ENCODE assay signal across 8 mouse cellular contexts in the genomic region with DNA sequence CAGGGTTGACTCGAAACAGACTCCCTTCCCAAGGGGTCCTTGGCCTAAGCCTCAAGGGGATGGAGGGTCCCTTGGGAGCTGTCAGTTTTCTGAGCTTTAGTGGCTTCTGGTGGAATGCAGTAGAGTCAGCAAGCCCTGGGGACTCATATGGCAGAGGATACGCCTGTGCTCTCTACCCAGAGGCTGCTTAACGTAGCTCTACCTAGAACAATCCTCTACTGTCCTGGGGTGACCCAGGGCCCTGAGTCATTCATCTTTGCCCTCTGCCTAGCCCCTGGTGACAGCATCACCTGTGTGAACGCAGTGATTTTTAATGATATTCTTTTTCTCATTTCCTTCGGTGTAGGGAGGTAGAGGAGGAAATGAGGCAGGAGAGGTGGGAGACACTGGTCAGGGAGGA. TPM values are rescaled to one million over a fixed set of nuclear protein-coding genes. Genes with fewer than 3 reads are reported as not detected.
A peak's percentile ranks its signal among the peaks of the same experiment; 100 is the strongest.
DNase-seq lines count a peak whose midpoint lies in the region; ATAC-seq lines count a peak whose summit lies in the region.

No protein-coding gene starts in this region.

- 60% methylated on average over 5 of the region's 5 CpGs for WGBS in hindbrain, embryonic 13.5 days
- 54% methylated on average over 5 of the region's 5 CpGs for WGBS in midbrain, embryonic 14.5 days

- ATAC-seq in hindbrain, embryonic 13.5 days (ENCODE audit: low FRiP score): 0 out of 2 replicates have a peak, but pooled peaks have one; percentile 22
- ATAC-seq in midbrain, embryonic 14.5 days (ENCODE audit: low FRiP score, low TSS enrichment): no peak
- no peak for ATAC-seq in granulocyte monocyte progenitor cell, adult 5-6 weeks (replicated peaks; ENCODE audit: poor library complexity, severe bottlenecking)

- H3K36me3 ChIP-seq in hindbrain, embryonic 13.5 days: no peaks in the 10 kb centered on the region
- no peaks in the 10 kb centered on the region for H3K36me3 ChIP-seq in midbrain, embryonic 14.5 days (ENCODE audit: control insufficient read depth, insufficient read depth, low read length)

- DNase-seq in heart, adult 11 months: peak; percentile 93
- DNase-seq in heart, postnatal 4 days: no peak
- DNase-seq in midbrain, embryonic 14.5 days: peak; percentile 4
- no peak for DNase-seq in layer of hippocampus, adult 9-11 months
- no peak for DNase-seq in urinary bladder, postnatal 4 days (ENCODE audit: low spot score in 2 of 2)

- H3K4me1 ChIP-seq in brown adipose tissue, adult 24 weeks (ENCODE audit: control insufficient read depth, insufficient read depth, insufficient read length, low read length): no peaks in the 10 kb centered on the region; the same call in 1 of the 2 replicates
- peaks cover 33% of the 10 kb centered on the region for H3K4me1 ChIP-seq in hindbrain, embryonic 13.5 days (replicated peaks)
- peaks cover 20% of the 10 kb centered on the region for H3K4me1 ChIP-seq in midbrain, embryonic 14.5 days (ENCODE audit: control insufficient read depth, insufficient read depth, low read length)

- H3K9ac ChIP-seq in hindbrain, embryonic 13.5 days: peak overlapping the region; percentile 81
- peak overlapping the region; percentile 74 for H3K9ac ChIP-seq in midbrain, embryonic 14.5 days (replicated peaks; ENCODE audit: low read length)

- peak overlapping the region; percentile 86 for H3K27ac ChIP-seq in brown adipose tissue, adult 24 weeks (replicated peaks; ENCODE audit: low read depth, low read length)
- H3K27ac ChIP-seq in hindbrain, embryonic 13.5 days: peak overlapping the region; percentile 82
- peak overlapping the region; percentile 68; the same call in 1 of the 2 replicates for H3K27ac ChIP-seq in midbrain, embryonic 14.5 days (replicated peaks; ENCODE audit: low read depth, low read length)

- H3K4me2 ChIP-seq in hindbrain, embryonic 13.5 days: peak overlapping the region; percentile 79
- H3K4me2 ChIP-seq in midbrain, embryonic 14.5 days (ENCODE audit: low read length): peak overlapping the region; percentile 94

- no peaks in the 10 kb centered on the region for H3K9me3 ChIP-seq in hindbrain, embryonic 13.5 days
- no peaks in the 10 kb centered on the region for H3K9me3 ChIP-seq in midbrain, embryonic 14.5 days (ENCODE audit: control insufficient read depth, low read length)

- no peak overlapping the region for H3K4me3 ChIP-seq in brown adipose tissue, adult 24 weeks (ENCODE audit: insufficient read depth, low read depth, low read length)
- H3K4me3 ChIP-seq in hindbrain, embryonic 13.5 days: peak overlapping the region; percentile 55
- H3K4me3 ChIP-seq in midbrain, embryonic 14.5 days (replicated peaks; ENCODE audit: low read depth, low read length): peak overlapping the region; percentile 58

- H3K27me3 ChIP-seq in hindbrain, embryonic 13.5 days: peaks cover 3% of the 10 kb centered on the region; the same call in 1 of the 2 replicates
- H3K27me3 ChIP-seq in midbrain, embryonic 14.5 days (ENCODE audit: control insufficient read depth, insufficient read depth, low read length): no peaks in the 10 kb centered on the region

RNA-seq across cellular contexts. Expression of gene Crygn, which starts 8.1 kb away (rescaled TPM):
- not detected for total RNA-seq in heart, postnatal 4 days (2021)
- not detected in 2 replicates for polyA plus RNA-seq in brown adipose tissue, adult 24 weeks (2012; ENCODE audit: insufficient read depth, insufficient read length, missing spikeins)
- polyA plus RNA-seq in hindbrain, embryonic 13.5 days (2015; fragmentation: Nextera tagmentation; extraction: Ambion mirVana): 1.0 and 2.1 TPM in 2 replicates
- polyA plus RNA-seq in midbrain, embryonic 14.5 days (2014; fragmentation: Nextera tagmentation; extraction: Ambion mirVana): 1.6 TPM in 1 of 2 replicates, not detected in the other
- total RNA-seq in granulocyte monocyte progenitor cell, adult 5-6 weeks (2014; fragmentation: Nextera tagmentation): not detected in 2 replicates
- total RNA-seq in granulocyte monocyte progenitor cell, adult 5-6 weeks (2017): not detected in 2 replicates

RNA-seq across cellular contexts. Expression of gene Wdr86, which starts 19.2 kb away (rescaled TPM):
- total RNA-seq in heart, postnatal 4 days (2021): 1 to 10 TPM; 2.8 to 3.5 TPM
- polyA plus RNA-seq in brown adipose tissue, adult 24 weeks (2012; ENCODE audit: insufficient read depth, insufficient read length, missing spikeins): 0.59 TPM in 1 of 2 replicates, not detected in the other
- polyA plus RNA-seq in hindbrain, embryonic 13.5 days (2015; fragmentation: Nextera tagmentation; extraction: Ambion mirVana): 7.0 and 8.0 TPM in 2 replicates
- polyA plus RNA-seq in midbrain, embryonic 14.5 days (2014; fragmentation: Nextera tagmentation; extraction: Ambion mirVana): 2.0 and 5.6 TPM in 2 replicates
- total RNA-seq in granulocyte monocyte progenitor cell, adult 5-6 weeks (2014; fragmentation: Nextera tagmentation): 1.5 and 2.2 TPM in 2 replicates
- not detected in 2 replicates for total RNA-seq in granulocyte monocyte progenitor cell, adult 5-6 weeks (2017)

Comparison
In these comparisons a context has a peak if more than half of its experiments do, and no peak if none do; other contexts are left out.
1. DNase-seq: peak in heart, adult 11 months (single experiment) and midbrain, embryonic 14.5 days (single experiment); none in heart, postnatal 4 days (single experiment), layer of hippocampus, adult 9-11 months (single experiment) and urinary bladder, postnatal 4 days (0 of 2).
2. Peak in every context shown above with its lines, with median percentiles within 50 percentile points of each other: H3K27ac ChIP-seq.